Mouse (Mus musculus): Measurements from ENCODE around the gene Lyst.

DNA sequence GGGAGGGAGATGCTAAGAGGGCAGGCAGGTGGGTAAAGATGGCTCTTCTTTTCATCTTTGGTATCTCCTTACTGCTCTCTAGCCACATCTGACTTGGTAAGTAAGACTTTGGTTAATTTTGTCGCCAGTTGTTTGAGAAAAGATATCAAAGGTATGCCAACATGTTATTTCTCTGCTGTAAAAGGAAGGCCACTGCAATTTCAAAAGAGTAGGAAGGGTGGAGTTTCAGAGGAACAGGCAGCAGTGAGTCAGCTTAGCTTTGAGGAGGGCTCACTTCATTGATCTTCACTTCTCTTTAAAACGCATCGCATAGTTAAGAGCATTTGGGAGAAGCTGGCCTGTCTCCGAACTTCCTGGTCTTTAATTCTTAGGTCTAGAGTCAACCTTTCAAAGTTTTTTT is 8.2 kb upstream of the Lyst start:
- TF ChIP-seq CTCF (IDR thresholded peaks at IDR 0.05; ENCODE audit: low read depth) (no peak), EP300 (IDR thresholded peaks at IDR 0.05; ENCODE audit: low read depth) (no peak)

Data from heart, postnatal 0 days (tissue).